Mouse (Mus musculus) left cerebral cortex, adult 6 months (tissue): ENCODE measurements around the gene Olfr460. TPM values are rescaled to one million over a fixed set of nuclear protein-coding genes. Genes with fewer than 3 reads are reported as not detected.

Experiments used
- long read RNA-seq, 2 experiments: library from polyadenylated mRNA; unstranded; transcript quantifications; one replicate each; pipeline ENCODE4 v2.0.0; 2019 to 2020
- polyA plus RNA-seq: library from polyadenylated mRNA; unstranded; fragments of <200 nt; fragmentation: Nextera tagmentation; gene quantifications from 2 replicates; pipeline ENCODE4 v1.2.3, GENCODE M21; 2021

The Olfr460 gene
- polyA plus RNA-seq: not detected in 2 replicates
- long read RNA-seq, experiment 1: 0 reads
- long read RNA-seq, experiment 2: 0 reads

DNA sequence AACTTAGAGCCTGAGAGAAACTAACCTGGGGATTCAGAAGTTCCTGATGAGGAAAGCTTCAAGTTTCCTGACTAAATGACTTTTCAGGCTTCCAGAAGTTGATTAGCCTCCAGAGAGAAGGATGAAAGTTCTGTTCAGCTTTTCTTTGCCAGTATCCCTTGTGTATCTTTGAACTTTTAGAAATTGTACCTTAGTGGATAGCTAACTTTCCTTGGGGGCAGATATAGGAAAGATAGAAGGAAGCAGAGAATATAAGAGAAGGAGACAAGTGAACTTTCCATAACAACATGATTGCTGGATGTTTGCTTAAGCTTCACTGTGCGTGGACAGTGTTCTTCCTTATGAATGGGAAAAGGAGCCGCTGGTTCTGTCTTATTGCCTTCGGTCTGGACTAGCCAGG lies at the start of gene Olfr460:
Gene Olfr460, plus strand, starts transcription at position 301 of the 400 bp plus-strand sequence.

DNA sequence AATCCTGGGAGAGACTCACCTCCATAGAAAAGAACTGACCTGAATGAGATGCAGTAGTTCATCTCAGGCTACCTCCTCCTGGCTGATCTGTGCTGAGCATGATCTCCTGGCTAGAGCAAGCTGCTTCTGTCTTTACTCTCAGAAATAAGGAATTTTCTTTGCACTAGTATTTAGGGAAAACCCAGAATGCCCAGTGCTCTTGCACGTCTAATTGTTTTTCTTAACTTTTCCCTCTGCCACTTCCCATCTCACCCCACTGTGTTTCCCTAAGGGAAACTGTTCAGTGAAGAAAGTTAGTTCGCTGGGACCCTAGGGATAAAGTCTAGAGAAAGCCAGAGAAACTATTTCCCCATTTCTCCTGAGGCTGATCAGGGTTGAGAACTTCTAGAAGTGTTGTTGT lies 14.3 kb upstream of the Olfr460 start, which contains the start of gene Olfr461:
Gene Olfr461, minus strand, starts transcription at position 101 of the 400 bp plus-strand sequence.

DNA sequence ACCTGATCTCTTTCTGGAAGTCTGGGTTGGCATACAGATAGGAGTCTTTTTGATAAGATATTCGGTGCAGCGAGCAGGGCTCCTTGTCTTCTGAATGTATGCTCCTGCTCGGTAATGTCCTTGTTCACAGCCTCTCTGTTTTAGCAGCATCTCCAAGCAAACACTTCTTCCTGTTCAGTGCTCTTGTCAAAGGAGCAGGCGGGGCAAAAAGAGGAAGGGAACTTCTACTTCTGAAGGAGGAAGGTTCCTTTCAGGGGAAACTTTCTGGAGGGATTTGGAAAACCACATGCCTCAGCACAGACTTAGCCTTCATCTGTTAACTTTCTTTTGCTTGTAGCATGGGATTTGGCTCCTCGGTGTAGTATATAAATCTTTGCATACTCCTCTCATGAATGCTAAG lies 16.4 kb downstream of the Olfr460 start, which contains the start of gene Clec5a:
Gene Clec5a, minus strand, starts transcription at position 177 of the 400 bp plus-strand sequence.

DNA sequence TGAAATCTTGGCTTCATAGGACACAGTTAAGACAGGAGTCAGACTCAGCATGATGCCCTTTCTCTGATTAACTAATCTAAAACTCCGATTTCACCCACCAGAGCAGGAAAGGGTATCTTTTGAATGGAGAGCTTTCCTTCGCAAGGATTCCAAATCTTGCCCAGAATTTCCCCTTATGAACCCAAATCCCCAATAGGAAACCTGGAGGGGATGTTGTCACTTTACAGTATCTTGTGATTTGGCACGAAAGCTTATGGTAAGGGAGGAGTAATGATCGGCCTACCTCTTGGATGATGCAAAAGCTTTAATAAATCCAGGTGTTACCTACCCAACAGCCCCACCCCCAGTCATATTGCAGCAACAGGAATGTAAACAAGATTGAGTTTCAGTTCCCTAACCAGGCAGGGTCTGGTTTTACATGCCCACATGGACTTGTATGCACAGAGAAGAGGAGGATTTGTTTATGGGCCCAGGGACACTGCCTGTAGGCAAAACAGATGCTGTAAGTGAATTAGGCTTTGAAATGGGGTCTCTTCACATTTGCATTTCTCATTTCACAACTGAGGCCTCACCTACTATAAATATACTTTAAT lies 44.1 kb downstream of the Olfr460 start, which contains the start of gene Tas2r138:
Gene Tas2r138, minus strand, starts transcription at position 51 of the 593 bp plus-strand sequence.

Other genes starting within 250 kb of the Olfr460 start
- gene Agk, start 244.3 kb upstream of the Olfr460 start, polyA plus RNA-seq: 30.1 and 39.7 TPM in 2 replicates
- gene E330009J07Rik, start 133.4 kb upstream of the Olfr460 start, polyA plus RNA-seq: 6.2 and 9.9 TPM in 2 replicates
- not detected in 2 replicates for gene Wee2, start 130.4 kb upstream of the Olfr460 start, polyA plus RNA-seq
- 49.0 and 76.6 TPM in 2 replicates for gene Ssbp1, start 98.1 kb upstream of the Olfr460 start, polyA plus RNA-seq
- gene Tas2r137, start 78.3 kb upstream of the Olfr460 start, polyA plus RNA-seq: not detected in 2 replicates
- gene Tas2r108, start 76.0 kb upstream of the Olfr460 start, polyA plus RNA-seq: not detected in 2 replicates
- gene Prss37, start 50.0 kb upstream of the Olfr460 start, polyA plus RNA-seq: not detected in 2 replicates
- gene Olfr461, start 14.4 kb upstream of the Olfr460 start, polyA plus RNA-seq: not detected in 2 replicates
- gene Clec5a, start 16.3 kb downstream of the Olfr460 start, polyA plus RNA-seq: 5.5 and 7.8 TPM in 2 replicates
- gene Tas2r138, start 43.8 kb downstream of the Olfr460 start, polyA plus RNA-seq: not detected in 2 replicates
- not detected in 2 replicates for gene Mgam, start 59.3 kb downstream of the Olfr460 start, polyA plus RNA-seq